Mouse (Mus musculus) ES-E14 (cell line): ENCODE results near the gene Dctn2.
"Not testable (repeated sequence)": the region's sequence is repeated elsewhere in the genome, so short reads cannot be mapped to it uniquely, and the experiment has no call there.

Experiments
- HCFC1 ChIP-seq: IDR thresholded peaks from 2 replicates; pipeline ENCODE4 v1.6.1; 2012; ENCODE audit warnings: low read length, inconsistent platforms, borderline replicate concordance; ENCODE audit not compliant: insufficient read depth
- MAFK ChIP-seq: IDR thresholded peaks from 2 replicates; pipeline ENCODE4 v1.6.1; 2014; ENCODE audit warnings: mild to moderate bottlenecking, low read depth, low read length, inconsistent platforms; ENCODE audit not compliant: insufficient read depth

DNA sequence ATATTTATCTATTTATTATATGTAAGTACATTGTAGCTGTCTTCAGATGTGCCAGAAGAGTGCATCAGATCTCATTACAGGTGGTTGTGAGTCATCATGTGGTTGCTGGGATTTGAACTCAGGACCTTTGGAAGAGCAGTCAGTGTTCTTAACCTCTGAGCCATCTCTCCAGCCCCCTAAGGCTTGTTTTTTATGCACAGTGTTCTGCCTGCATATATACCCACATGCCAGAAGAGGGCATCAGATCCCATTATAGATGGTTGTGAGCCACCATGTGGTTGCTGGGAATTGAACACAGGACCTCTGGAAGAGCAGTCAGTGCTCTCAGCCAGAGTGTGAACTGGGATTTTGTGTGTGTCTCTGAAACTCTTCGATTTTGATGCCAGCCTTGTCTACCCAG lies 48.8 kb downstream of the Dctn2 start:
- not testable (repeated sequence) for TF ChIP-seq MAFK, HCFC1
